Mouse (Mus musculus) ES-Bruce4 (cell line): ENCODE measurements around the gene Fam20b. TPM values are rescaled to one million over a fixed set of nuclear protein-coding genes. Genes with fewer than 3 reads are reported as not detected.

Experiments used
- H3K27ac ChIP-seq: 2 replicates; pipeline ENCODE4 v1.5.1; 2012; ENCODE audit warnings: low read length, inconsistent platforms; ENCODE audit not compliant: insufficient read depth
- H3K27me3 ChIP-seq: 2 replicates; pipeline ENCODE4 v1.6.1; 2012; ENCODE audit warnings: mild to moderate bottlenecking, low read length, inconsistent platforms; ENCODE audit not compliant: control insufficient read depth, poor library complexity, insufficient read depth, severe bottlenecking
- H3K36me3 ChIP-seq: 2 replicates; pipeline ENCODE4 v1.6.1; 2012; ENCODE audit warnings: inconsistent platforms, mild to moderate bottlenecking, low read length, moderate library complexity; ENCODE audit not compliant: control insufficient read depth, poor library complexity, insufficient read depth, severe bottlenecking
- H3K4me1 ChIP-seq: one replicate; pipeline ENCODE4 v1.8.1; 2011; ENCODE audit warnings: low read length; ENCODE audit not compliant: control insufficient read depth, insufficient read depth
- H3K4me3 ChIP-seq: 2 replicates; pipeline ENCODE4 v1.5.1; 2011; ENCODE audit warnings: low read depth, mild to moderate bottlenecking, low read length
- H3K9ac ChIP-seq: 2 replicates; pipeline ENCODE4 v1.6.1; 2012; ENCODE audit warnings: low read depth, mild to moderate bottlenecking, inconsistent platforms; ENCODE audit not compliant: poor library complexity, severe bottlenecking
- H3K9me3 ChIP-seq: replicated peaks from 2 replicates; pipeline ENCODE4 v1.6.1; 2012; ENCODE audit warnings: mild to moderate bottlenecking, low read length, inconsistent platforms; ENCODE audit not compliant: control insufficient read depth, poor library complexity, insufficient read depth, severe bottlenecking
- CTCF ChIP-seq: IDR thresholded peaks from one replicate; pipeline ENCODE4 v1.8.1; 2011; ENCODE audit warnings: low read depth, low read length
- EP300 ChIP-seq: IDR thresholded peaks from 2 replicates; pipeline ENCODE4 v1.6.1; 2011; ENCODE audit warnings: low read depth, low read length; ENCODE audit not compliant: insufficient read depth
- POLR2A ChIP-seq: IDR thresholded peaks from one replicate; pipeline ENCODE4 v1.8.1; 2011; ENCODE audit warnings: low read length; ENCODE audit not compliant: insufficient read depth
- polyA plus RNA-seq: library from polyadenylated mRNA; stranded (reverse); fragments of >200 nt; gene quantifications from 2 replicates; pipeline ENCODE4 v1.2.4, GENCODE M21; 2011; ENCODE audit warnings: low read depth; ENCODE audit not compliant: missing spikeins, insufficient read depth, insufficient read length

Gene Fam20b
- polyA plus RNA-seq, 1 experiment: 23.5 TPM

- Histone ChIP-seq H3K27ac (no peak overlapping the region), H3K9ac (peak overlapping the region; percentile 91)
Measured at GRCm38 (mm10) chr1:156718286-156718949, 468 bp downstream of the Fam20b start.

GRCm38 (mm10) chr1:156717751-156718285, 1.1 kb downstream of the Fam20b start:
- Histone ChIP-seq H3K27me3 (no peaks in the 10 kb centered on the region; the same call in 1 of the 2 replicates), H3K9me3 (no peaks in the 10 kb centered on the region), H3K4me3 (peak overlapping the region; percentile 89), H3K9ac (peak overlapping the region; percentile 91), H3K4me1 (no peaks in the 10 kb centered on the region), H3K36me3 (no peaks in the 10 kb centered on the region), H3K27ac (no peak overlapping the region)
- TF ChIP-seq EP300 (no peak), POLR2A (no peak), CTCF (no peak)

More at GRCm38 (mm10) chr1:156718286-156718949, 468 bp downstream of the Fam20b start:
- Histone ChIP-seq H3K4me1 (no peaks in the 10 kb centered on the region), H3K36me3 (no peaks in the 10 kb centered on the region), H3K27me3 (no peaks in the 10 kb centered on the region; the same call in 1 of the 2 replicates), H3K9me3 (no peaks in the 10 kb centered on the region), H3K4me3 (peak overlapping the region; percentile 89)
- TF ChIP-seq POLR2A (no peak), CTCF (no peak), EP300 (no peak)

- Histone ChIP-seq H3K9me3 (no peaks in the 10 kb centered on the region), H3K36me3 (no peaks in the 10 kb centered on the region), H3K27ac (no peak overlapping the region), H3K4me1 (no peaks in the 10 kb centered on the region), H3K4me3 (no peak overlapping the region), H3K9ac (no peak overlapping the region), H3K27me3 (no peaks in the 10 kb centered on the region; the same call in 1 of the 2 replicates)
- TF ChIP-seq EP300: no peak
- no peak for TF ChIP-seq CTCF
- TF ChIP-seq POLR2A: no peak
Measured at GRCm38 (mm10) chr1:156716681-156717080, 2.2 kb downstream of the Fam20b start.

- Histone ChIP-seq H3K9me3 (no peaks in the 10 kb centered on the region), H3K27ac (no peak overlapping the region), H3K4me3 (no peak overlapping the region), H3K4me1 (no peaks in the 10 kb centered on the region), H3K27me3 (no peaks in the 10 kb centered on the region), H3K36me3 (no peaks in the 10 kb centered on the region; the same call in 1 of the 2 replicates), H3K9ac (no peak overlapping the region)
- TF ChIP-seq POLR2A (no peak), CTCF (no peak), EP300 (no peak)
Measured at GRCm38 (mm10) chr1:156710472-156711098, 8.3 kb downstream of the Fam20b start.

- TF ChIP-seq EP300 (no peak), POLR2A (no peak), CTCF (no peak)
- H3K27ac ChIP-seq: no peak overlapping the region
- no peaks in the 10 kb centered on the region for H3K4me1 ChIP-seq
- no peak overlapping the region for H3K4me3 ChIP-seq
- no peaks in the 10 kb centered on the region for H3K27me3 ChIP-seq
- no peak overlapping the region for H3K9ac ChIP-seq
- peaks cover 3% of the 10 kb centered on the region for H3K36me3 ChIP-seq
- H3K9me3 ChIP-seq: no peaks in the 10 kb centered on the region
Measured at GRCm38 (mm10) chr1:156708672-156709071, 10.2 kb downstream of the Fam20b start.
